Mouse (Mus musculus): ENCODE results near the gene Zfp771. TPM values are rescaled to one million over a fixed set of nuclear protein-coding genes. Genes with fewer than 3 reads are reported as not detected.
A peak's percentile ranks its signal among the peaks of the same experiment; 100 is the strongest.

Zfp771 gene
- polyA plus RNA-seq, 1 experiment from 2014 or later, result 71.7 TPM

DNA sequence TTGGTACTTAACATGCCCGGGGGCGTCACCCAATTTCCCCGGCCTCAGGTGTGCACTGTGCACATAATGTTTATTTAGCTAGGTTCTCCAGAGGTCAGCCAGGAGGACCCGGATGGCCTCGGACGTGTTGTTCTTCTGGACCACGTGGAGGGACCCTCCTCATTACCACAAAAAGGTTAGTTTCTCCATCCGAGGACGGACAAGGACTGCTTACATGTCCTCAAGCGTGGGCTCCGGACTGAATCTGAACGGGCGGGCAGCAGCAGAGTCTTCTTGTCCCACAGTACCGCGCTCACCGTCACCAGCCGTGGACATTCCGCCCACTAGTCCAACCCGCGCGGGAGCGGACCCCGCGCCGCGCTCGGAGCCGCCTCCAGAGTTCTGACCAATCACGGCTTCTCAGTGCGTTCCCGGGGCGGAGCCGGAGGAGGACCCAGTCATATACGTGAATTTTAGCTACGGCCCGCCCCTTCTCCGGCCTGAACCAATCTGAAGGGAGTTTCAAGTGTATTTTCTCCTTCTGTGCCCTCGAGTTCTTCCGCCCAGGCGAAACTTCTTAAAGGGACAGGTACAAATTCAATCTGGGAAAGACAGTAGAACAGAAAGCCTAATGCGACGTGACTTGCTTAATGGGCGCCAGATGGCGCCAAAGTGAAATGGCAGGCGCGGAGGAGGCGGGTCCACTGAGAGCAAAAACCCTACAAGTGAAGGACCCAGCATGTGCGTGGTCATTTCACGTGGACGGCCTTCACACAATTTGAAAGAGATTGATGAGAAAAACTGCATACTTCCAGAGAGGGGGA, 16.4 kb downstream of the Zfp771 start, which contains the start of gene Dctpp1:
Gene Dctpp1, minus strand, starts transcription at position 401 of the 803 bp plus-strand sequence.
- peak within 1 kb of the TSS; percentile 8; the same call in 1 of the 2 replicates for H3K27ac ChIP-seq
- peaks cover 17% of the 10 kb centered on the region for H3K4me1 ChIP-seq
- ATAC-seq (ENCODE audit: insufficient number of reproducible peaks, low FRiP score, low TSS enrichment, low read depth), result peak; percentile 98
- peaks cover 14% of the 10 kb centered on the region for H3K36me3 ChIP-seq
- peak within 1 kb of the TSS; percentile 71 for H3K9ac ChIP-seq
- peak within 1 kb of the TSS; percentile 60 for H3K4me3 ChIP-seq
- WGBS, result under 1% methylated on average over 50 of the region's 50 CpGs
- no peaks in the 10 kb centered on the region for H3K27me3 ChIP-seq
- peak within 1 kb of the TSS; percentile 73 for H3K4me2 ChIP-seq
- H3K9me3 ChIP-seq, result no peaks in the 10 kb centered on the region

- no peaks in the 10 kb centered on the region for H3K9me3 ChIP-seq
- no peak overlapping the region for H3K27ac ChIP-seq
- peaks cover 1% of the 10 kb centered on the region; the same call in 1 of the 2 replicates for H3K36me3 ChIP-seq
- H3K4me2 ChIP-seq, result no peak overlapping the region
- ATAC-seq (ENCODE audit: insufficient number of reproducible peaks, low FRiP score, low TSS enrichment, low read depth), result no peak
- peaks cover 17% of the 10 kb centered on the region for H3K4me1 ChIP-seq
- no peaks in the 10 kb centered on the region for H3K27me3 ChIP-seq
- 78% methylated on average over 10 of the region's 10 CpGs for WGBS
- H3K4me3 ChIP-seq, result no peak overlapping the region
- H3K9ac ChIP-seq, result no peak overlapping the region
Observed at GRCm38 (mm10) chr7:127262218-127262961, 18.3 kb downstream of the Zfp771 start.

DNA sequence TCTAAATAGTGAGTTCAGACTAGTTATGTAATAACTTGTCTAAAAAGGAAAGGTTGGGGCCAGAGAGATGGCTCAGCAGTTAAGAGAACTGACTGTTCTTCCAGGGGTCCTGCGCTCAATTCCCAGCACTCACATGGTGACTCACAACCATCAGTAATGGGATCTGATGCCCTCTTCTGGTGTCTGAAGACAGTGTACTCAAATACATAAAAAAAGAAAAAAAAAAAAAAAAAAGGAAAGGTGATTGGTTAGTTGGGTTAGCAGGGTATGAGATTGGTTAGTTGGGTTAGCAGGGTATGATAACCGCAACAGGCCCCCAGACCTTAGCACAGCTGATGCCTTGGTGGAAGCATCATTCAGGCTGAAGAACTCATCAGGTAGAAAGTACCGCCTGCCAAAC, 19.5 kb downstream of the Zfp771 start:
- Histone ChIP-seq H3K9me3 (no peaks in the 10 kb centered on the region), H3K4me2 (no peak overlapping the region), H3K27me3 (no peaks in the 10 kb centered on the region), H3K36me3 (no peaks in the 10 kb centered on the region), H3K27ac (no peak overlapping the region), H3K9ac (no peak overlapping the region), H3K4me1 (peaks cover 17% of the 10 kb centered on the region), H3K4me3 (no peak overlapping the region)
- no peak for ATAC-seq (ENCODE audit: insufficient number of reproducible peaks, low FRiP score, low TSS enrichment, low read depth)
- 96% methylated on average over 3 of the region's 3 CpGs for WGBS

DNA sequence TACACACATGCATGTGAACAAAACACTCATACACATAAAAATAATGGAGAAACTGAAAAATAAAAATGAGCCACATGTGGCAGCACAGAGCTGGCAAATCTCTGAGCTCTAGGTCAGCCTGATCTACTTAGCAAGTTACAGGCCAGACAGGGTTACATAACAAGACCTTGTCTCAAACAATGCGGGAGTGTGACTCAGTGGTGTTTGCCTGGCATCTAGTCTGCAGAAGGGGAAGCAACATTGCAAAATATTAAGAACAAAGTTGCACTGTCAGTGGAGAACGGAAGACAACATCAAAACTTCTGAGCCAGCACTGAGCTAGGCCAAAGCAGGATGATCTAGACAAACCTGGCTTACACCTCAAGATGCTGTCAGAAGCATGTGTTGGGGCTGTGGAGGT, 26.2 kb downstream of the Zfp771 start:
- H3K4me3 ChIP-seq, result no peak overlapping the region
- H3K4me2 ChIP-seq, result no peak overlapping the region
- H3K9me3 ChIP-seq, result no peaks in the 10 kb centered on the region
- H3K9ac ChIP-seq, result no peak overlapping the region
- H3K27me3 ChIP-seq, result no peaks in the 10 kb centered on the region
- ATAC-seq (ENCODE audit: insufficient number of reproducible peaks, low FRiP score, low TSS enrichment, low read depth), result no peak
- no peak overlapping the region for H3K27ac ChIP-seq
- peaks cover 16% of the 10 kb centered on the region for H3K4me1 ChIP-seq
- WGBS, result 83% methylated on average over 2 of the region's 2 CpGs
- H3K36me3 ChIP-seq, result peaks cover 23% of the 10 kb centered on the region

DNA sequence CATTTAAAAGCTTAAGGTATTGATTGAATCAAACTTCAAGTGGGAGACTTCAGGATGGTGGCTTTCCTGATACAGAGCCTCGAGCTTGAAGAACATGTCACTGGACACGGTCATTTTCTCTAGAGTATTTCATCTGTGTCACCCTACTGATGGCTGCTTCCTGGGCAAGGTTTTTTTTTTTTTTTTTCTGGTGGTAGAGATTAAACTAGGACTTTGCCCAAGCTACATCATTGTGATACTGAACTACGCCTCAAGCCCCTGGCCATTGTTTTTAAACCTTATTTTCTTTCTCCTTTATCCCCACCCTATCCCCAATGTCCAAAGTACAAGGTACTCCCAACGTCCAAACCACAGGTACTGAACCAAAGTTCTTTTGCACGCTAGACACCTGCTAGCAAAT, 26.6 kb downstream of the Zfp771 start:
- H3K36me3 ChIP-seq, result peaks cover 23% of the 10 kb centered on the region
- peaks cover 16% of the 10 kb centered on the region for H3K4me1 ChIP-seq
- no peak overlapping the region for H3K4me2 ChIP-seq
- 91% methylated on average over 5 of the region's 5 CpGs for whole genome bisulfite sequencing
- no peak overlapping the region for H3K27ac ChIP-seq
- no peaks in the 10 kb centered on the region for H3K27me3 ChIP-seq
- no peak overlapping the region for H3K9ac ChIP-seq
- H3K9me3 ChIP-seq, result no peaks in the 10 kb centered on the region
- H3K4me3 ChIP-seq, result no peak overlapping the region
- ATAC-seq (ENCODE audit: insufficient number of reproducible peaks, low FRiP score, low TSS enrichment, low read depth), result no peak

DNA sequence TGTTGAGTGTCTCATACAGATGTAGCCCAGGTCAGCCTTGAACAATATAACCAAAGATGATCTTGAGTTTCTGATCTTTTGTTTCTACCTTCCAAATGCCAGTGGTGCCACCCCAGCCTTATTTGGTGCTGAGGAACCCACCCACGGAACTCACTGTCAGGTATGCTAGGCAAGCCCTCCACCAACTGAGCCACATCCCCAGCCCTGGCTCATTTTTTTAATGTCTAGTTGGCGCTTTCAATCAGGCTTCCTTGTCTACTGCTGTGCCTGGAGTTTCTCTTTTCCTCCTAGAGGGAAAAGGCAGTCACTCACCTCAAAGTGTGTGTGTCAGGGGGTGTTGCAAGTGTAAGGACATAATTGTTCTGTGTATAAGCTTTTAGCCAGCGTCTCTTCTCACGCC, 27.0 kb downstream of the Zfp771 start:
- H3K9me3 ChIP-seq, result no peaks in the 10 kb centered on the region
- H3K4me2 ChIP-seq, result no peak overlapping the region
- no peak overlapping the region for H3K27ac ChIP-seq
- H3K9ac ChIP-seq, result no peak overlapping the region
- H3K4me1 ChIP-seq, result peaks cover 16% of the 10 kb centered on the region
- 93% methylated on average over 4 of the region's 4 CpGs for WGBS
- H3K36me3 ChIP-seq, result peaks cover 23% of the 10 kb centered on the region
- ATAC-seq (ENCODE audit: insufficient number of reproducible peaks, low FRiP score, low TSS enrichment, low read depth), result no peak
- no peak overlapping the region for H3K4me3 ChIP-seq
- H3K27me3 ChIP-seq, result no peaks in the 10 kb centered on the region

DNA sequence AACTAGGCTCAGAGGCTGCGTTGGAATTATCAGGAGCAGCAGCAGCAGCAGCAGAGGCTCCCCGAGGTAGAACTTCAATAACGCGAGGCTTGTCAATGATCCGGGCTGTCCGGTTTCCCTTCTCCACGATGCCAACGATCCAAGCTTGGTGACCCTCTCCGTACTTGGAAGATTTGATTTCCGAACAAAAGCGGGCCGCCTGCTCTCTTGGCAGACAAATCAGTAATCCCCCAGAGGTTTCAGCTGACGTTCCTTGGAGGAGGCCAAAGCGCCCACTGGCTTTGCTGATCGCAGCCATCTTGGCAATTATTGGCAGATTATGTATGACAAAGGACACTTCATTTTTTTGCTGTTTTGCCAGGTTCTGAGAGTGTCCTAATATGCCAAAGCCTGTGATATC, 28.5 kb downstream of the Zfp771 start:
- Histone ChIP-seq H3K9me3 (no peaks in the 10 kb centered on the region), H3K4me3 (peak overlapping the region; percentile 96; the same call in 1 of the 2 replicates), H3K27me3 (no peaks in the 10 kb centered on the region), H3K9ac (no peak overlapping the region), H3K27ac (no peak overlapping the region), H3K4me1 (peaks cover 16% of the 10 kb centered on the region), H3K36me3 (peaks cover 23% of the 10 kb centered on the region), H3K4me2 (no peak overlapping the region)
- no peak for ATAC-seq (ENCODE audit: insufficient number of reproducible peaks, low FRiP score, low TSS enrichment, low read depth)
- WGBS, result 96% methylated on average over 15 of the region's 15 CpGs

DNA sequence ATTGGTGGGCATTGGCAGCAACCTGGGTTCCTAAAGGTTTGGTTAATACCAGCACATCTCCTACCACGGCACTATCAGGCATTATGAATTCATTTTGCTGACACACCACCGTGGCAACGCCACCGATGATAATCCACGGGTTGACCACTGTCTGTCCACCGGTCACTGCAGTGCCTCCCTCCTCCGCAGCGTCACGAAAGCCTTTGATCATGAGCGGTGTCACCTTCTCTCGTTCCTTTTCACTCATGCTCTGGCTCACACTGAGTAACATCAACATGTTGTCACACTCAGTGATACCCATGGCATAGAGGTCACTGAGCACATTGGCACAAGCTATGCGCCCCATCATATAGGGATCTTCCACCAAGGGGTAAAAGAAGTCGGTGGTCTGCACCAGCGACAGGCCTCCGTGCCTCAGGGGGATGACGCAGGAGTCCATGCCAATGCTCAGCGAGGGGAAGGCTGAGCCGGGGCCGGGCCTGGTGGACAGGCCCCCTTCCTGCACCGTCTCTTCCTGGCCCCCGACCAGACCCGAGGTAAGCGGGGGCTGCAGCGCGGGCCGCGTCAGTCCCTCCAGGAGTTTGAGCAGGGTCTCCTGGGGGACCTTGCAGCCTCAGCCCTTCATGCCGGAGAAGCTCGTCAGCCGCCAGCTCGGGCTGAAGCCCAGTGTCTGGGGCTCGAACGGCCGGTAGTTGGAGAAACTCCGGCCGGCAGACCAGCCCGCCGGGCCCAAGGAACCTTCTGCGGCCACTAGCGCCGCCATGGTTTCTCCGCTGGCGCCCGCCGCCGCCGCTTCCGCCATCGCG, 29.2 kb downstream of the Zfp771 start:
- Histone ChIP-seq H3K4me2 (peak overlapping the region; percentile 91), H3K27ac (peak overlapping the region; percentile 90), H3K36me3 (peaks cover 23% of the 10 kb centered on the region), H3K27me3 (no peaks in the 10 kb centered on the region), H3K4me1 (peaks cover 16% of the 10 kb centered on the region), H3K9ac (peak overlapping the region; percentile 96), H3K9me3 (no peaks in the 10 kb centered on the region), H3K4me3 (peak overlapping the region; percentile 96)
- 0 out of 2 replicates have a peak, but pooled peaks have one; percentile 46 for ATAC-seq (ENCODE audit: insufficient number of reproducible peaks, low FRiP score, low TSS enrichment, low read depth)
- 15% methylated on average over 50 of the region's 50 CpGs for WGBS

DNA sequence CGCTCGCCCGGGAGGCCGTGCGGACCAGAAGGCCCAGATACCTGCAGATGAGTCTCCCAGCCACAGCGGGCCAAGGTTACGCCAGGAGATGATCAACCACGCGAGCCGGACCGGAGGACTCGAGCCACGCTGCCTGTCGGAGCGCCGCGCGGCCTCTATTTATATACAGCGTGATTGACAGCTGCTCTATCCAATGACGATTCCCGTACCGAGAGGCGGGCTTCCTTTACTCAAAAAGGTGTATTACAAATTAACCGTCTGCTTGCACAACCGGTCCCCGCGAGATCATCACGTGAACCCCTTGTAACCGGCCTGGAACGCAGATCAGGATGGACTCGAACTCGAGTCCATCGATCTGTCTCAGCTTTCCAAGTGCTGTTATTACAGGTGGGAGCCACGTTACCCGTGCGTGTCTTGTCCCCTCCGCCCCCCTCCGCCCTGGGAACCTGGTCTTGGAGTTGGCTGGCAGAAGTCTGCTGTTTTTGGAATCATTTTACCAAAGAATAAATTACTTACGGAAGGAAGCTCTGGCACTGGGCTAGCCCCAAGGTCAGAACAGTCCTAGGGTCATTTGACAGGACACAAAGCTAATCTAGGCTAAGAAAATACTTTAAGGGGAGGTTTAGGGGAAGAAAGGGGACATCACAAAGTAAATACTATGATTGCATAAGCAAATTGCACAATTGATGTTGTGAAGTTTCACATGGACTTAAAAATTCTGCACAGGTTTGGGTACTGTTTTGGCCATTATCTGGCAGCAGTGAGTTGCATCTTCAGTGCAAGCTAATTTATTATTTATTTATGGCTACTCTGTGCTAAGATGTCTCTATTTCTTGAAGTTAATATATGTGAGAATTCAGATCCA, 30.1 kb downstream of the Zfp771 start, which contains the start of gene Sephs2:
Gene Sephs2, minus strand, starts transcription at position 131 of the 865 bp plus-strand sequence.
- peaks cover 16% of the 10 kb centered on the region for H3K4me1 ChIP-seq
- ATAC-seq (ENCODE audit: insufficient number of reproducible peaks, low FRiP score, low TSS enrichment, low read depth), result peak; percentile 71
- H3K9ac ChIP-seq, result peak within 1 kb of the TSS; percentile 96
- peaks cover 20% of the 10 kb centered on the region for H3K36me3 ChIP-seq
- peak within 1 kb of the TSS; percentile 90 for H3K27ac ChIP-seq
- peak within 1 kb of the TSS; percentile 91 for H3K4me2 ChIP-seq
- WGBS, result 2% methylated on average over 39 of the region's 39 CpGs
- peak within 1 kb of the TSS; percentile 96 for H3K4me3 ChIP-seq
- H3K27me3 ChIP-seq, result no peaks in the 10 kb centered on the region
- no peaks in the 10 kb centered on the region for H3K9me3 ChIP-seq

- H3K4me3 ChIP-seq, result no peak overlapping the region
- no peak for ATAC-seq (ENCODE audit: insufficient number of reproducible peaks, low FRiP score, low TSS enrichment, low read depth)
- WGBS, result 50% methylated on average over 5 of the region's 5 CpGs
- H3K9ac ChIP-seq, result no peak overlapping the region
- no peak overlapping the region for H3K4me2 ChIP-seq
- no peak overlapping the region for H3K27ac ChIP-seq
- no peaks in the 10 kb centered on the region for H3K9me3 ChIP-seq
- peaks cover 3% of the 10 kb centered on the region for H3K36me3 ChIP-seq
- H3K27me3 ChIP-seq, result no peaks in the 10 kb centered on the region
- peaks cover 16% of the 10 kb centered on the region for H3K4me1 ChIP-seq
Observed at GRCm38 (mm10) chr7:127276519-127276961, 32.5 kb downstream of the Zfp771 start.

DNA sequence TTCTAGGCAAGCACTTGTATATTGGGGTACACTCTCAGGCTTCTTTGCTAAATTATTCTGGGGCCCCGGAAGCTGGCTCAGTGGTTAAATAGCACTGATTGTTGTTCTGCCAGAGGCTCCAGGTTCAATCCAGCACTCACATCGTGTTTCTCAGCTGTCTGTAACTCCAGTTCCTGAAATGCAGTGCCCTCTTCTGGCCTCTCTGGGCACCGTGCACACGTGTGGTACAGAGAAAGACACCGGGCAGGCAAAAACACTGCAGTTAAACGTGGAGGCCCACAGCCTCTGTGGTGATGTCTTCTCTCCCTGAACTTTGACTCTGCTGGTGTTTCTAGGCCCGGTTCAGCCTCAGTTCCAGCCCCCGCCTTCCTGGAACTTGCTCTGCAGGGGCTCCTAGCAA, 34.2 kb downstream of the Zfp771 start:
- Histone ChIP-seq H3K36me3 (no peaks in the 10 kb centered on the region), H3K9me3 (no peaks in the 10 kb centered on the region), H3K9ac (no peak overlapping the region), H3K4me3 (no peak overlapping the region), H3K27me3 (no peaks in the 10 kb centered on the region), H3K27ac (no peak overlapping the region), H3K4me2 (no peak overlapping the region), H3K4me1 (peaks cover 5% of the 10 kb centered on the region; the same call in 1 of the 2 replicates)
- 25% methylated on average over 8 of the region's 8 CpGs for WGBS
- ATAC-seq (ENCODE audit: insufficient number of reproducible peaks, low FRiP score, low TSS enrichment, low read depth), result 0 out of 2 replicates have a peak, but pooled peaks have one; percentile 38

Data from limb, embryonic 15.5 days (tissue).